Mouse (Mus musculus) CH12.LX (cell line): ENCODE measurements around the gene Adam11.

ENCODE experiments used
- CTCF ChIP-seq, 2 experiments: IDR thresholded peaks in 1 of 2; conservative IDR thresholded peaks in 1 of 2; 2 replicates each; pipeline ENCODE4 v1.5.1; 2011 to 2012; ENCODE audit warnings: low read depth in 2 of 2, low read length in 2 of 2, improper control_type of control experiment in 1 of 2, inconsistent platforms in 1 of 2, mild to moderate bottlenecking in 1 of 2, moderate library complexity in 1 of 2
- ELF1 ChIP-seq: IDR thresholded peaks from 2 replicates; pipeline ENCODE4 v1.6.1; 2014; ENCODE audit warnings: low read depth, mild to moderate bottlenecking, inconsistent platforms, low read length, improper control_type of control experiment
- EP300 ChIP-seq: IDR thresholded peaks from 2 replicates; pipeline ENCODE4 v1.6.1; 2011; ENCODE audit warnings: low read length, improper control_type of control experiment
- GABPA ChIP-seq: IDR thresholded peaks from 2 replicates; pipeline ENCODE4 v1.6.1; 2012; ENCODE audit warnings: low read depth, low read length, improper control_type of control experiment, inconsistent platforms; ENCODE audit not compliant: insufficient replicate concordance
- JUND ChIP-seq: conservative IDR thresholded peaks from 2 replicates; pipeline ENCODE4 v1.6.1; 2011; ENCODE audit warnings: low read depth, low read length, improper control_type of control experiment
- MAZ ChIP-seq: IDR thresholded peaks from 2 replicates; pipeline ENCODE4 v1.6.1; 2012; ENCODE audit warnings: low read depth, mild to moderate bottlenecking, inconsistent platforms, low read length, improper control_type of control experiment, moderate library complexity
- MYC ChIP-seq: IDR thresholded peaks from 2 replicates; pipeline ENCODE4 v1.6.1; 2011; ENCODE audit warnings: low read depth, mild to moderate bottlenecking, improper control_type of control experiment, low read length
- PAX5 ChIP-seq: IDR thresholded peaks from 2 replicates; pipeline ENCODE4 v1.6.1; 2012; ENCODE audit warnings: low read length, inconsistent platforms, mixed read lengths
- POLR2A ChIP-seq: IDR thresholded peaks from 2 replicates; pipeline ENCODE4 v1.6.1; 2011; ENCODE audit warnings: low read depth, mild to moderate bottlenecking, improper control_type of control experiment, low read length
- UBTF ChIP-seq: IDR thresholded peaks from 2 replicates; pipeline ENCODE4 v1.6.1; 2012; ENCODE audit warnings: low read depth, mild to moderate bottlenecking, inconsistent platforms, low read length, improper control_type of control experiment, moderate library complexity
- USF2 ChIP-seq: conservative IDR thresholded peaks from 2 replicates; pipeline ENCODE4 v1.6.1; 2011; ENCODE audit warnings: low read depth, low read length, improper control_type of control experiment
- ZC3H11A ChIP-seq: IDR thresholded peaks from 2 replicates; pipeline ENCODE4 v1.6.1; 2012; ENCODE audit warnings: low read depth, mild to moderate bottlenecking, inconsistent platforms, low read length, improper control_type of control experiment
- ZMIZ1 ChIP-seq: IDR thresholded peaks from 2 replicates; pipeline ENCODE4 v1.6.1; 2012; ENCODE audit warnings: low read depth, mild to moderate bottlenecking, inconsistent platforms, low read length, improper control_type of control experiment
- ZNF384 ChIP-seq: IDR thresholded peaks from 2 replicates; pipeline ENCODE4 v1.6.1; 2012; ENCODE audit warnings: low read depth, low read length, improper control_type of control experiment, inconsistent platforms

DNA sequence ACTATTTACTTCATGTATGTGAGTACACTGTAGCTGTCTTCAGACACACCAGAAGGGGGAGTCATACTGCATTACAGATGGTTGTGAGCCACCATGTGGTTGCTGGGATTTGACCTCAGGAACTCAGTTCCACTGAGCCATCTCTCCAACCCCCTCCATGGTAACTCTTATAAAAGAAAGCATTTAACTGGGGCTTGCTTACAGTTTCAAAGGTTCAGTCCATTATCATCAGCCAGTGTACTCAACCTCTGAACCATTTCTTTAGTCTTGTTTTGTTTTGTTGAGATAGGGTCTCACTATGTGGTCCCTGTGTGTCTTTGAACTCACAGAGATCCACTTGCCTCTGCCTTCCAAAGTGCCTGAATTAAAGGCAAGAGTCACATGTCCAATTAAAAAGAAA is 53.6 kb downstream of the Adam11 start:
- TF ChIP-seq JUND = no peak
- TF ChIP-seq CTCF (conservative IDR thresholded peaks at IDR 0.05 in 1 of 2, IDR thresholded peaks at IDR 0.05 in 1 of 2; ENCODE audit: low read depth in 2 of 2, low read length in 2 of 2) = peak in 1 of 2 experiments; percentile 34; a peak in 2 of 4 replicates
- no peak for TF ChIP-seq ZC3H11A
- no peak for TF ChIP-seq ELF1
- no peak for TF ChIP-seq UBTF
- TF ChIP-seq USF2 = no peak
- TF ChIP-seq ZMIZ1 = no peak
- no peak for TF ChIP-seq POLR2A
- no peak for TF ChIP-seq EP300
- no peak for TF ChIP-seq MYC
- no peak for TF ChIP-seq GABPA
- TF ChIP-seq PAX5 = no peak
- TF ChIP-seq MAZ = no peak
- no peak for TF ChIP-seq ZNF384
